Comparison of ENCODE assay signal across 20 mouse cellular contexts in genomic region chr14:27975661-27976060, GRCm38 (mm10).
DNase-seq lines count a peak whose midpoint lies in the region; ATAC-seq lines count a peak whose summit lies in the region.
"Had no signal": no experiment of that assay in that cellular context is flagged by ENCODE, and none has a peak within 500 bp of the region (broad histone marks: within the 10 kb centered on the region; RNA-seq: fewer than 3 reads in every experiment).

No protein-coding gene starts in this region.

- DNase-seq in frontal cortex, postnatal 10 days (ENCODE audit: low spot score in 2 of 2), result no peak
- peak; percentile 91 for DNase-seq in right cerebral cortex, adult 18-20 months
- DNase-seq in right cerebral cortex, postnatal 14 days, result no peak
- peak; percentile 30 to 83 for DNase-seq in left cerebral cortex, adult 8-10 months (ENCODE audit: low spot score in 2 of 2)
- no peak for DNase-seq in neural tube, embryonic 10.5 days (ENCODE audit: extremely low spot score, low spot score)
- no peak for DNase-seq in heart, adult 11 months
- DNase-seq in heart, adult 8-10 months (ENCODE audit: low spot score), result no peak
- DNase-seq: adrenal gland, postnatal 14 days; cerebellum, adult 11 months; cerebellum, postnatal 10 days; forebrain, postnatal 0 days; gastrocnemius, postnatal 25 days; retina, postnatal 1 day had no signal

- peak; percentile 95 for ATAC-seq in frontal cortex, adult (ENCODE audit: low TSS enrichment)
- ATAC-seq: activated CD4-positive, CD25-positive, alpha-beta regulatory T cell, adult 4 months; CD4-positive, CD25-positive, alpha-beta regulatory T cell, adult 4 months; forebrain, postnatal 0 days; hindbrain, postnatal 0 days; intestine, postnatal 0 days; lung, postnatal 0 days; Patski had no signal

Comparison
In these comparisons a context has a peak if more than half of its experiments do, and no peak if none do; other contexts are left out.
1. DNase-seq: peak in right cerebral cortex, adult 18-20 months (single experiment) and left cerebral cortex, adult 8-10 months (2 of 2); none in frontal cortex, postnatal 10 days (0 of 2), right cerebral cortex, postnatal 14 days (single experiment), neural tube, embryonic 10.5 days (single experiment), heart, adult 11 months (single experiment) and heart, adult 8-10 months (single experiment).